Mouse (Mus musculus) midbrain, embryonic 11.5 days (tissue): ENCODE measurements around the gene Gm44502. TPM values are rescaled to one million over a fixed set of nuclear protein-coding genes. Genes with fewer than 3 reads are reported as not detected.

ENCODE experiments used
- ATAC-seq: fragments of 200-750 bp; cut with Nextera tagmentation; 2 replicates; pipeline ENCODE4 v1.8.0; 2017; ENCODE audit warnings: moderate TSS enrichment, moderate library complexity; ENCODE audit not compliant: low FRiP score
- DNase-seq: peaks from one replicate; pipeline ENCODE4 v3.0.0; 2015; ENCODE audit warnings: low spot score; ENCODE audit errors: missing footprints
- H3K27ac ChIP-seq: fragments of 300-500 bp; sonication (generic); 2 replicates; pipeline ENCODE4 v1.5.1; 2014; ENCODE audit warnings: low read depth, low read length
- H3K27me3 ChIP-seq: fragments of 300-500 bp; sonication (generic); 2 replicates; pipeline ENCODE4 v1.6.1; 2014; ENCODE audit warnings: mild to moderate bottlenecking, low read length, moderate library complexity, mixed read lengths; ENCODE audit not compliant: control insufficient read depth, insufficient read depth
- H3K36me3 ChIP-seq: fragments of 300-500 bp; sonication (generic); 2 replicates; pipeline ENCODE4 v1.6.1; 2014; ENCODE audit warnings: mild to moderate bottlenecking, low read length, moderate library complexity, mixed read lengths; ENCODE audit not compliant: control insufficient read depth, insufficient read depth
- H3K4me1 ChIP-seq: fragments of 300-500 bp; sonication (generic); 2 replicates; pipeline ENCODE4 v1.6.1; 2014; ENCODE audit warnings: low read length; ENCODE audit not compliant: control insufficient read depth, insufficient read depth
- H3K4me2 ChIP-seq: fragments of 300-500 bp; sonication (generic); 2 replicates; pipeline ENCODE4 v1.6.1; 2014; ENCODE audit warnings: mild to moderate bottlenecking, moderate library complexity
- H3K4me3 ChIP-seq: fragments of 300-500 bp; sonication (generic); 2 replicates; pipeline ENCODE4 v1.5.1; 2014; ENCODE audit warnings: low read depth, low read length
- H3K9ac ChIP-seq: fragments of 300-500 bp; sonication (generic); 2 replicates; pipeline ENCODE4 v1.6.1; 2014; ENCODE audit warnings: low read length
- H3K9me3 ChIP-seq: fragments of 300-500 bp; sonication (generic); 2 replicates; pipeline ENCODE4 v1.6.1; 2016; ENCODE audit warnings: low read length; ENCODE audit not compliant: control insufficient read depth
- WGBS: fragments of 180-500 bp; shearing (Covaris S2); extraction: QIAGEN DNeasy Blood & Tissue Kit; methylation state at CpG from one replicate; pipeline ENCODE4 v1.1.7; 2014; 5-methylcytosine and 5-hydroxymethylcytosine counted together
- polyA plus RNA-seq: library from polyadenylated mRNA; unstranded; fragments of >200 nt; fragmentation: Nextera tagmentation; extraction: Ambion mirVana; gene quantifications from 2 replicates; pipeline ENCODE4 v1.2.1, GENCODE M21; 2014

Gene Gm44502
- not detected in 2 replicates for polyA plus RNA-seq

- DNase-seq (peak; percentile 98), ATAC-seq (peak; percentile 95)
- H3K27me3 ChIP-seq, result no peaks in the 10 kb centered on the region
- H3K4me1 ChIP-seq, result peaks cover 10% of the 10 kb centered on the region
- WGBS, result under 1% methylated on average over 68 of the region's 70 CpGs
- H3K9ac ChIP-seq, result peak within 1 kb of the TSS; percentile 83
- no peaks in the 10 kb centered on the region for H3K9me3 ChIP-seq
- peaks cover 4% of the 10 kb centered on the region; the same call in 1 of the 2 replicates for H3K36me3 ChIP-seq
- peak within 1 kb of the TSS; percentile 92 for H3K27ac ChIP-seq
- peak within 1 kb of the TSS; percentile 90 for H3K4me2 ChIP-seq
- peak within 1 kb of the TSS; percentile 81 for H3K4me3 ChIP-seq
These were observed at the start of gene Gm44502, which contains the start of the genes C730034F03Rik and Chkb for GRCm38 (mm10) chr15:89429352-89430221. Gm44502 (minus strand) TSS chr15:89429696. C730034F03Rik (plus strand) TSS chr15:89429589. Chkb (minus strand) TSS chr15:89429908.

- WGBS, result 80% methylated on average over 3 of the region's 3 CpGs
- H3K27me3 ChIP-seq, result no peaks in the 10 kb centered on the region
- no peak for DNase-seq
- no peak overlapping the region for H3K9ac ChIP-seq
- no peak overlapping the region for H3K4me2 ChIP-seq
- no peak overlapping the region for H3K4me3 ChIP-seq
- no peak overlapping the region for H3K27ac ChIP-seq
- ATAC-seq, result no peak
- no peaks in the 10 kb centered on the region for H3K9me3 ChIP-seq
- peaks cover 5% of the 10 kb centered on the region; the same call in 1 of the 2 replicates for H3K4me1 ChIP-seq
- no peaks in the 10 kb centered on the region for H3K36me3 ChIP-seq
These were observed 49.1 kb upstream of the Gm44502 start for GRCm38 (mm10) chr15:89478622-89479021.

GRCm38 (mm10) chr15:89477806-89478205 lies 48.3 kb upstream of the Gm44502 start:
- Histone ChIP-seq H3K4me2 (no peak overlapping the region), H3K4me1 (peaks cover 5% of the 10 kb centered on the region; the same call in 1 of the 2 replicates), H3K36me3 (no peaks in the 10 kb centered on the region), H3K9me3 (no peaks in the 10 kb centered on the region), H3K4me3 (no peak overlapping the region), H3K27me3 (no peaks in the 10 kb centered on the region), H3K9ac (no peak overlapping the region), H3K27ac (no peak overlapping the region)
- DNase-seq, result no peak
- WGBS, result 48% methylated on average over 8 of the region's 8 CpGs
- ATAC-seq, result no peak

- peak within 1 kb of the TSS; percentile 46 for H3K4me3 ChIP-seq
- ATAC-seq, result no peak
- H3K27ac ChIP-seq, result no peak within 1 kb of the TSS
- peaks cover 5% of the 10 kb centered on the region; the same call in 1 of the 2 replicates for H3K4me1 ChIP-seq
- H3K4me2 ChIP-seq, result peak within 1 kb of the TSS; percentile 85
- peak within 1 kb of the TSS; percentile 70 for H3K9ac ChIP-seq
- H3K27me3 ChIP-seq, result no peaks in the 10 kb centered on the region
- no peaks in the 10 kb centered on the region for H3K36me3 ChIP-seq
- no peak for DNase-seq
- WGBS, result 28% methylated on average over 9 of the region's 9 CpGs
- H3K9me3 ChIP-seq, result no peaks in the 10 kb centered on the region
These were observed 47.6 kb upstream of the Gm44502 start, which contains the start of gene Arsa for GRCm38 (mm10) chr15:89477091-89477491. Arsa (minus strand) TSS chr15:89477425.

GRCm38 (mm10) chr15:89476475-89476815 lies 46.9 kb upstream of the Gm44502 start:
- Histone ChIP-seq H3K4me1 (peaks cover 5% of the 10 kb centered on the region; the same call in 1 of the 2 replicates), H3K9me3 (no peaks in the 10 kb centered on the region), H3K27me3 (no peaks in the 10 kb centered on the region), H3K27ac (no peak overlapping the region), H3K9ac (peak overlapping the region; percentile 70), H3K4me2 (peak overlapping the region; percentile 85), H3K4me3 (peak overlapping the region; percentile 46), H3K36me3 (no peaks in the 10 kb centered on the region)
- 8% methylated on average over 5 of the region's 5 CpGs for WGBS
- DNase-seq, result no peak
- ATAC-seq, result no peak

GRCm38 (mm10) chr15:89475611-89476474 lies 46.3 kb upstream of the Gm44502 start:
- peaks cover 5% of the 10 kb centered on the region; the same call in 1 of the 2 replicates for H3K4me1 ChIP-seq
- WGBS, result 10% methylated on average over 44 of the region's 44 CpGs
- H3K9ac ChIP-seq, result peak overlapping the region; percentile 70
- ATAC-seq, result peak; percentile 97
- H3K4me3 ChIP-seq, result peak overlapping the region; percentile 46
- H3K27me3 ChIP-seq, result no peaks in the 10 kb centered on the region
- peak overlapping the region; percentile 85 for H3K4me2 ChIP-seq
- no peaks in the 10 kb centered on the region for H3K9me3 ChIP-seq
- H3K36me3 ChIP-seq, result no peaks in the 10 kb centered on the region
- DNase-seq, result peak; percentile 98
- no peak overlapping the region; the same call in 1 of the 2 replicates for H3K27ac ChIP-seq

GRCm38 (mm10) chr15:89475293-89475600 lies 45.8 kb upstream of the Gm44502 start:
- Histone ChIP-seq H3K27me3 (no peaks in the 10 kb centered on the region), H3K4me3 (peak overlapping the region; percentile 46; the same call in 1 of the 2 replicates), H3K36me3 (no peaks in the 10 kb centered on the region), H3K4me2 (peak overlapping the region; percentile 85), H3K9ac (no peak overlapping the region), H3K4me1 (peaks cover 5% of the 10 kb centered on the region; the same call in 1 of the 2 replicates), H3K9me3 (no peaks in the 10 kb centered on the region), H3K27ac (no peak overlapping the region)
- DNase-seq (no peak), ATAC-seq (no peak)
- 89% methylated on average over 7 of the region's 7 CpGs for WGBS

- DNase-seq (no peak), ATAC-seq (no peak)
- no peak overlapping the region for H3K9ac ChIP-seq
- no peaks in the 10 kb centered on the region for H3K27me3 ChIP-seq
- H3K4me3 ChIP-seq, result no peak overlapping the region
- no peaks in the 10 kb centered on the region for H3K9me3 ChIP-seq
- H3K27ac ChIP-seq, result no peak overlapping the region
- H3K36me3 ChIP-seq, result no peaks in the 10 kb centered on the region
- WGBS, result 93% methylated on average over 19 of the region's 19 CpGs
- H3K4me2 ChIP-seq, result no peak overlapping the region
- H3K4me1 ChIP-seq, result peaks cover 5% of the 10 kb centered on the region; the same call in 1 of the 2 replicates
These were observed 45.2 kb upstream of the Gm44502 start for GRCm38 (mm10) chr15:89474596-89475292.
